Mouse (Mus musculus) small intestine, adult 2 months (tissue): ENCODE measurements at regions not wholly inside any gene's neighbourhood (a gene's known extent, or its start where the extent isn't known, plus 50 kb on each side); places are given as distances from the start of the nearest gene placed in this dataset.

Source experiments
- H3K27ac ChIP-seq: fragments of 200-500 bp; 2 replicates; pipeline ENCODE4 v1.5.1; 2012; ENCODE audit warnings: low read depth, low read length, control low read depth, inconsistent platforms; ENCODE audit not compliant: insufficient read depth
- H3K27me3 ChIP-seq: fragments of 200-500 bp; 2 replicates; pipeline ENCODE4 v1.6.1; 2012; ENCODE audit warnings: mild to moderate bottlenecking, moderate library complexity, low read length, inconsistent platforms; ENCODE audit not compliant: control insufficient read depth, insufficient read depth
- H3K36me3 ChIP-seq: fragments of 200-500 bp; 2 replicates; pipeline ENCODE4 v1.6.1; 2012; ENCODE audit warnings: mild to moderate bottlenecking, low read length, control low read depth, inconsistent platforms; ENCODE audit not compliant: control insufficient read depth, insufficient read depth
- H3K4me1 ChIP-seq: fragments of 200-500 bp; 2 replicates; pipeline ENCODE4 v1.6.1; 2012; ENCODE audit warnings: low read length, inconsistent platforms, mixed read lengths; ENCODE audit not compliant: control insufficient read depth, insufficient read depth, insufficient read length
- H3K4me3 ChIP-seq: fragments of 200-500 bp; 2 replicates; pipeline ENCODE4 v1.5.1; 2012; ENCODE audit warnings: low read depth, mild to moderate bottlenecking, control low read depth, inconsistent platforms, low read length, moderate library complexity
- CTCF ChIP-seq: fragments of 200-500 bp; IDR thresholded peaks from 2 replicates; pipeline ENCODE4 v1.5.1; 2012; ENCODE audit warnings: low read depth, mild to moderate bottlenecking, control low read depth, inconsistent platforms, low read length, moderate library complexity, mixed read lengths; ENCODE audit not compliant: insufficient replicate concordance, insufficient read length; ENCODE audit errors: extremely low read depth
- POLR2A ChIP-seq: fragments of 200-500 bp; IDR thresholded peaks from 2 replicates; pipeline ENCODE4 v1.6.1; 2012; ENCODE audit warnings: low read depth, mild to moderate bottlenecking, control low read depth, inconsistent platforms, low read length, moderate library complexity
- WGBS: fragments of 180-500 bp; shearing (Covaris S2); methylation state at CpG from one replicate; pipeline ENCODE4 v1.1.7; 2018; 5-methylcytosine and 5-hydroxymethylcytosine counted together

DNA sequence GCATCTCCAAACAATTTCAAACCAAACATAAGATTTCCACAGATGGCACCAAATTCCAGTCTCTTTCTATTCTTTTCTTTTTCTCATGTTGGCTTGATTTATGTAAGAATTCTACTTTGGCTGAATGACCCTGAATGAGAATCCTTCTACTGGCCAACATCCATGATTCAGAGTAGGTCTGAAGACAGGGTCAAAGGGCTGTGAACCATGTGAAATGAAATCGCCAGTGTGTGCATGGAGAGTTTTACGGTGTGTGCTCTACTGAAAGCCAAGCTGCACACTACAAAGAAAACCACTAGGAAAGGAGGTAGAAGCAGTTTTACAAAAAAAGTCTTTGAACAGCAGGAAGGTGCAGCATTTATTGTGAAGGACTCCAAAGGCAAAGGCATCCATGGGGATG is 263.5 kb upstream of the Cxxc4 start:
- TF ChIP-seq POLR2A (no peak), CTCF (no peak)
- no peaks in the 10 kb centered on the region for H3K36me3 ChIP-seq
- H3K27me3 ChIP-seq, result no peaks in the 10 kb centered on the region
- H3K4me1 ChIP-seq, result no peaks in the 10 kb centered on the region
- H3K27ac ChIP-seq, result no peak overlapping the region
- 74% methylated on average over 2 of the region's 2 CpGs for WGBS
- no peak overlapping the region for H3K4me3 ChIP-seq

DNA sequence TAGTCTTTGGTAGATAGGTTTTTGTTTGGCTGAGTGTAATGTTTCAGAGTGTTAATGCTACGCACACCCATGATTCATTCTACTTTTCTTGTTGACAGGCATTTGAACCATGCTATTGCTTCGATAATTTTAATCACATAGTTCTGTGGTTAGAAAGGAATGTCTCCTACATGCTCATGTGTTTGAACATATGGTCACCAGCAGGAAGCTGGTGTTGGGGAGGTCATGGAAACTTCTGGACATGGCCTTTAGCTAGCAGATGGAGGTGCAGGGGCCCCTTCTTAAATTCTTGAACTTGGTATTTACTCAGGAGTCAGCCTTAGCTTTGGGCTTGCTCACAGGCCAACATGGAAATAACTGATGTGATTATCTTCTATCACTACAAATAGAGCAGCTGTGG is 248.6 kb upstream of the Cxxc4 start:
- H3K4me1 ChIP-seq, result no peaks in the 10 kb centered on the region
- no peak for TF ChIP-seq POLR2A
- TF ChIP-seq CTCF, result no peak

DNA sequence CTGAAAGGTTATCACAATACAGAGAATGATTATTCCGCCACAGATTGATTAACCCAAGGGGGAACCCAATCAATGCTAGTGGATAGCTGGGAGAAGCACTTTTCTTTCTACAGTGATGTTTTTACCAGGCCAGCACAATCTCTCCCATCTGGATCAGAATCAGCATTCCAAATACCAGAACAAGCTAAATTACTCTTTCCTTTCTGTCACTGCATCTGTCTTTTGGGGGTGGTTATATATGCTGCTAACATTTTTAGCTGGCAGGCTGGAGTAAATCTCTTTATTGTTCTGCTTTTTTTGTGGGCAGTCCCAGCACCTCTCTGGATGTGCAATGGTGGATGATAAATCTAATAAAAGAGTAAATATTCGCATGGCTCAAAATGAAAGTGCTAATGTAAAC is 242.3 kb upstream of the Cxxc4 start:
- Histone ChIP-seq H3K4me3 (no peak overlapping the region), H3K27ac (no peak overlapping the region), H3K36me3 (no peaks in the 10 kb centered on the region), H3K27me3 (no peaks in the 10 kb centered on the region), H3K4me1 (no peaks in the 10 kb centered on the region)
- 67% methylated on average over 2 of the region's 2 CpGs for WGBS
- TF ChIP-seq CTCF (no peak), POLR2A (no peak)

More for the DNA sequence above, 248.6 kb upstream of the Cxxc4 start:
- no peaks in the 10 kb centered on the region for H3K27me3 ChIP-seq
- H3K27ac ChIP-seq, result no peak overlapping the region
- 90% methylated on average over 2 of the region's 2 CpGs for WGBS
- no peak overlapping the region for H3K4me3 ChIP-seq
- no peaks in the 10 kb centered on the region for H3K36me3 ChIP-seq

DNA sequence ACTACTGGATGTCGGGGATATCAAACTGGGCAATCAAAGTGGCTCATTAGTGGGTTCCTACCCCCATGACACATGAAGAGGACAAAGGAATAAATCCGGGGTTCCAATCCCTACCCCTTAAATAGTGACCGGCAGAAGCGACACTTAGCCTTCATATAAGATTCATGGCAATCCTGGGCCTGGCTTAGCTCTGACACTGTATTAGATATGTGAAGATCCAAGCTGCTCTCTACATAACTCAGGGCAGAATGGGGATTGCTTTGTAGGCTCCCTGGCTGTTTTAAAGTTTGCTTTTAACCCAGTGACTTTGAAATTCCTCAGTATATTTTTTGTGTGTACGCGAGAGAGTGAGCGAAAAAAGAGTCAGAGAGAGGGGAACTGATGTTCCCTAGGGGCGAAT is 236.3 kb upstream of the Cxxc4 start:
- Histone ChIP-seq H3K36me3 (no peaks in the 10 kb centered on the region), H3K27me3 (no peaks in the 10 kb centered on the region), H3K27ac (no peak overlapping the region), H3K4me1 (no peaks in the 10 kb centered on the region), H3K4me3 (no peak overlapping the region)
- WGBS, result 91% methylated on average over 8 of the region's 8 CpGs
- TF ChIP-seq CTCF (no peak), POLR2A (no peak)

DNA sequence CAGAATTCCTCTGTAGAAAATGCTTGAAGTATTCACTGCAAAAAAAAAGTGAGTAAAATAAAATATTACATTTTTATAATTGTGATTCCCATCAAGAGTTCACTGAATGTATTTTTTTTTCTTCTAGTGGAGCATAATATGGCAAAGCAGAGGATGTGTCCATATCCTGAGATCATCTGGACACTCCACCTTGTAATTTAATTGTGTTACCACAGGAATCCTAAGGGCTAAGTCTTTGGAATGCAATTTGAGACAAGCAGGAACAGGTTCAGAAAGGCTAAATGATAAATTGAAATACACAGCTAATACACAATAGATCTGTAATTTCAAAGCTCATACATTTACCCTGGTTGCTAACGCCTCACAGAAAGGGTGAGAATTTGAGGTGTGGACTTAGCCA is 235.7 kb upstream of the Cxxc4 start:
- Histone ChIP-seq H3K27me3 (no peaks in the 10 kb centered on the region), H3K36me3 (no peaks in the 10 kb centered on the region), H3K4me3 (no peak overlapping the region), H3K27ac (no peak overlapping the region), H3K4me1 (no peaks in the 10 kb centered on the region)
- TF ChIP-seq POLR2A (no peak), CTCF (no peak)
- WGBS, result 32% methylated on average over 1 of the region's 1 CpGs

DNA sequence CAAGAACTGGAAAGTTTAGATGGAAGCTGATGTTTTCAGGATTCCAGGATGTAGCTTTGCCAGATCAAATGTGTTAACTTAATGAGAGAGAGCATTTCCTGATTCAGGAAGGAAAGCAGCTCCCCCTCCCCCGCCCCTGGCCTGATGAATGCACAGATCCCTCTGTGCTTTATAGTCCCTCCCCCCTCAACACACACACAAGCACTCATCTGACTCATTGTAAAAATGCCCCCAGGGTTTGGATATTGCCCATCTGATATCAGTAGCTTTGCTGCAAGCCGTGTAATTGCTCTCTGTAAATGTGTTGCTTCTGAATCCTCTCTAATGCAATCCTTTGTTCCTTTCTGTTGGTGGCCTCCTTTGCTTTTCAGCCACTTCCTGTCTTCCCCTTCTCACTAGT is 221.5 kb upstream of the Cxxc4 start:
- Histone ChIP-seq H3K4me3 (no peak overlapping the region), H3K36me3 (no peaks in the 10 kb centered on the region), H3K27me3 (no peaks in the 10 kb centered on the region), H3K4me1 (no peaks in the 10 kb centered on the region), H3K27ac (no peak overlapping the region)
- WGBS, result 38% methylated on average over 2 of the region's 2 CpGs
- no peak for TF ChIP-seq CTCF
- no peak for TF ChIP-seq POLR2A

DNA sequence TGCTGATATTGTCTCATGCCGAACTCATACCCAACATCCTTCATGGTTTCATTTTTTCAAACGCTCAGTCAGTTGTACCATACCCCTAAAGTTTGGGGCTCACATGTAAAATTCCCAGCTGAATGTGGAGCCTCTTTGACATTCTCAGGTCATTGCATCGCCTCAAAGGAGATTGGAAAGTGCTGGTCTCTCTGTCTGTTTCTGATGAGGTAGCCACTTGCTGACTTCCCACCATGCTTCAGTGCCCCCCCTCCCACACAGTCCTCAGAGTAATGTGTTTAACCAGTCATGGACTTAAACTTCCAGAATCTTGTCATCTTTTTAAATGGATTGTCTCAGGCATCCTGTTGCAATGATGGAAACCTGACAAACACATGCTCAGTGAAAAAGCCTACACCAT is 220.9 kb upstream of the Cxxc4 start:
- Histone ChIP-seq H3K36me3 (no peaks in the 10 kb centered on the region), H3K27ac (no peak overlapping the region), H3K4me1 (no peaks in the 10 kb centered on the region), H3K27me3 (no peaks in the 10 kb centered on the region), H3K4me3 (no peak overlapping the region)
- 86% methylated on average over 3 of the region's 3 CpGs for WGBS
- TF ChIP-seq CTCF (no peak), POLR2A (no peak)

DNA sequence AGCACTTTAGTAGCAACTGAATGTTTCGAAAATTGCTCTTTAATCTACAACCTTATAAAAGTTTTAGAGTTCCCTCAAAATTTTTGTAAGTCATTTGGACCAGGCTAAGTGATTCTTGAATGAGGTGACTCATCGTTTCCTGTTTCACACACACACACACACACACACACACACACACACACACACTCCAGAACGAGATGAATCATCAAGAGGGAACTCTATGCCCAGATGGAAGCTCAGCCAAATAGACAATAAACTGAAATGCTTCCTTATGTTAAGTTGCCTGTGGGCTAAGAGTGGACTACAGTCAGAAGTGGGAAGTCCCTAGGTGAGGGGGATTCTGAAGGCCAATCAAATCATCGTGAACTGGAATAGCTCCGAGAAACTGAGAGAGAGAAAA is 202.4 kb upstream of the Cxxc4 start:
- H3K27me3 ChIP-seq, result no peaks in the 10 kb centered on the region
- H3K27ac ChIP-seq, result no peak overlapping the region
- H3K36me3 ChIP-seq, result no peaks in the 10 kb centered on the region
- TF ChIP-seq CTCF (no peak), POLR2A (no peak)
- 36% methylated on average over 5 of the region's 5 CpGs for WGBS
- H3K4me1 ChIP-seq, result peaks cover 11% of the 10 kb centered on the region; the same call in 1 of the 2 replicates
- no peak overlapping the region for H3K4me3 ChIP-seq
